Mouse (Mus musculus) cerebellum, postnatal 36 days (tissue): ENCODE measurements around the gene Cytip.
A peak's percentile ranks its signal among the peaks of the same experiment; 100 is the strongest.
"Not testable (repeated sequence)": the region's sequence is repeated elsewhere in the genome, so short reads cannot be mapped to it uniquely, and the experiment has no call there.

Experiments
- DNase-seq, 2 experiments: peaks; one replicate each; pipeline ENCODE4 v3.0.0; 2021 to 2022; ENCODE audit warnings: mixed read lengths in 2 of 2

The Cytip gene

GRCm38 (mm10) chr2:58160541-58161307, 34.6 kb downstream of the Cytip start:
- no peak for DNase-seq

GRCm38 (mm10) chr2:58159880-58160279, 35.5 kb downstream of the Cytip start:
- no peak for DNase-seq

DNA sequence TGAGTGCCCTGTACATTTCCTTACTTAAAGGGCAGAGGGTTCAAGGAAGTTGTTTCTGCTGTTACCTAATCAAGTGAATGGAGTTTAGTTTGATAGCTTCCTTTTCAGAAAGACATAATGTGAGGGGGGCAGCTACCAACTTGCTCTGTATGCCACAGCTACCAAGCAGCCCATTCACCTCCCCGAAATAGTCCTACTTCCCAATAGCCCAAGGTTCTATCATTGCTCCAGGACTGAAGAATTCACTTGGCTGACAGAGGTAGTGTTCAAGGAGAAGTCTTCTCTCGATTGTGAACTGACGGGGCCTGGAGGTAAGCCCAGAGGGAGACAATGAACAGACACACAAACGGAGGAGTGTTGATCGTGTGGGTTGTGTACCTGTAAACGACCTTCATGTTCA, 36.2 kb downstream of the Cytip start:
- no peak for DNase-seq

DNA sequence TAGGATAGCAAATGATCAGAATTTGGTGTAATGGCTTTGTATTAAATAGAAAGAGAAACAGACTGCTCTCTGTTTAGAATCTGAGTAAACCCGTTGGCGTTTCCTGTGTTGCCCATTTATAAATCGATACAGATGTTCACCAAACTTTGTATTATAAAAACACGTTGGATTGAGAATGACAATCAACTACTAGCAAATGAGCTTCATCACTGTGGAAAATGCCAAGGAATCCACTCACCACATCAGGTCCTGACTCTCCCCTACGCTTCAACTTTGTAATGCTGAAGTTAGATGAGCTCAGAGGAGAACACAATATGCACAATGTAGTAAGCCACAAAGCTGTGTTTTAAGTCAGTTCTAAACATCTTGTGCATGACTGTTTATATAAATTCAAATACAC, 36.8 kb downstream of the Cytip start:
- no peak for DNase-seq

- DNase-seq, result no peak
These were observed 37.2 kb downstream of the Cytip start for GRCm38 (mm10) chr2:58158107-58158506.

DNA sequence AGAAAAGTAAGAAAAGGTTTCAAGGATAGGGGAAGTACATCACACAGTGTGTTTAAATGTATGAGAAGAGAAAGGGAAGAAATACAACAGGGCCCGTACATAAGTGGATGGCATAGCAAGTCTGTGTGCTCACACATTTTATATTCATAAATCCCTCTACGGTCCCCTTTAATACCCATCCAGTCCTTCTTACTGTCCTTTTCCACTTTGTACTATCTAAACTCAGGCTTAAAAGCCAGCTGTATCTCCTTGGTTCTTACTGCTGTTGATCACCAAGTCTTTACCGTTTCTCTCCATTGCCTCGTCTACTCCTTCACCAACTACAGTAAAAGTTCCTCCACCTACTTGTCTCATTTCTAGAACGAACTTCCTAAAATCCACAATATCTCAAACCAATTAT, 37.9 kb downstream of the Cytip start:
- no peak for DNase-seq

GRCm38 (mm10) chr2:58156495-58157392, 38.6 kb downstream of the Cytip start:
- DNase-seq, result no peak

- DNase-seq, result no peak
These were observed 39.3 kb downstream of the Cytip start for GRCm38 (mm10) chr2:58156108-58156415.

GRCm38 (mm10) chr2:58155271-58156107, 39.8 kb downstream of the Cytip start:
- DNase-seq, result no peak

DNA sequence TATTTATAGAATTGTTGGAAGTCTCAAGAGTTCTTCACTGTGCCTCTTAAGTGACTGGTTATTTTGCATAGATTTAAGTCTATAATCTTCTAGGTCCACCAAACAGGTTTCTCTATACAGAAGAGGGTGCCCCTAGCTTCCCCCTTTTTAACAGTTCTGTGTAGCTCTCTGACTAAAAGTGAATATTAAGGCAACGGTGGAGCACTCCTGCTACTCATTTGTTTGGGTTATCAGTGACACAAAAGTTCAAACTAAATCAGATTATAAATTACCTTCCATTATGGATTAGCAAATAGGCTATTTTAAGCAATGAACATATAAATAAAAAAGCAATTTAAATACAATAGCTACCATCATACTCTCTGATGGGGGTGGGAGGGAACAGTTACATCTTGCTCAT, 40.8 kb downstream of the Cytip start:
- DNase-seq, result no peak

GRCm38 (mm10) chr2:58153742-58154141, 41.6 kb downstream of the Cytip start:
- DNase-seq, result no peak

GRCm38 (mm10) chr2:58149983-58150405, 45.3 kb downstream of the Cytip start:
- DNase-seq, result no peak

GRCm38 (mm10) chr2:58146572-58146971, 48.8 kb downstream of the Cytip start:
- no peak for DNase-seq

DNA sequence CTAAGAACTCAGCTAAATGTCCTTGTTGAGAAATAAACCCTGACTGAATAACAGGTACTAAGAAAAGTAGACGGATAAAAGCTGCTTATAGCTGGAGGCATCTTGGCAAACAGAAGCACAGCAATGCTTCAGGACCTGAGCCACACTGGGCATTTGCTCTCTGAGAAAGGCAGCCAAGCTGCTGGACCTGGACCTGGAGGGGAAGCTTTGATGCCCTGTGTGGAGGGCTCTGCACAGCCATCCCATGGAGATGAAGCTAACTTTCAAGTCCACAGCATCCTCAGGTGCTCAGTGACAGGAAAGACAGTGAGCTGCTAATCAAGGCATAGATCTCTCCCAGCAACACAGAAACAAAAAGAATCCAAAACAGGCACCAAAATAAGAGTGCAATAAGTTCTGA, 54.8 kb downstream of the Cytip start:
- DNase-seq, result peak; percentile 63 to 68

DNA sequence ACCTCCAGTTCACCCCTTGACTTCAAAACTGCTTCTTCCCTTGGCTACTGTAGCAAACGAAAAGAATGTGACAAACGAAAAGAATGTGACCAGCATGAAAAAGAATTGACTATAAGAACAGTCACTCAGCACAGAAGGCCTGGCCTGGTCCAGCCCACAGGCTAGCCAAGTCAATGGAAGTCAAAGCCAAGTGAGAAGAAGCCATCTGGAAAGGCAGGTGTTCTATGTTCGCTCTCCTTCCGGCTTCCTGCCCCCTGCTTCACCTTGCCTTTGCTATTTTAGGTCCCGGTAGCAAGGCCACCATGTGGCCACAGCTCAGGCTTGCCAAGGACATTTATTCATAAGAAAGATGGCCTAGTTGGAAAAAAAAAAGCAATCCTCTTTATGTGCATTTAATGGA, 56.7 kb downstream of the Cytip start:
- peak; percentile 87 to 93 for DNase-seq

DNA sequence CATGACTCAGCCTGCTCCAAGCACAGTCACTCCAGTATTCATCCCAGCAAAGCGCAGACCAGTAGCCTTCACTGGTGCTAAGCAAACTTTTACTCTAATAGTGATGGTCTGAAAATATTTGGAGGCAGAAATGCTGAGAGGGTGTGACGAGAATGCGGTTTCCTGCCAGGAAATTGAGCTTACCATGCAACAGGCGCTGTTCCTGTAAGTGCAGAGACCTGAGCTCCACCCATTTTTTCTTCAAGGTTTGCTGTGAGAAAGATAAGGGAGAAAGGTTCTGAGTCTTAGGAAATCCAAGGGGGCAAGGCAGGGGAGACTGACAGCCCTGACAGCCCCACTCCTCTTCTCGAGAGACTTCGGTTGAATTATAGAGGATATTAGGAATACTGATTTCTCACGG, 57.7 kb downstream of the Cytip start:
- no peak for DNase-seq

DNA sequence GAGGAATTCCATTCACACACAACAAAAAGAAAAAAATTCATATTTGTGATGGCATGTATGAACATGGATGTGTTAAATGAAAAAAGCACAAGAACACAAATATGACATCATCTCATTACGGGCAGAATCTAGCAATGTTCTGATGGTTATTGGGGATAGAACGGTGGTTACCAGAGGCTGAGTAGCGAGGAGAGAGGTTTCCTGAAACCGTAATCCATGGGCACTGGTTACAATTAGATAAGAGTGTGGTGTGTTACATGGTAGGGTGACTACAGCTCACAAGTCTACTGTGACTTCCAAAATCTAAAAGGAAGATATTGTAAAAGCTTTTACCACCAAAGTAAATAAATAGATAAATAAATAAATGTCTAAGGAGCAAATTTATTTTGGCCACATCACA, 58.8 kb downstream of the Cytip start:
- DNase-seq, result no peak

DNA sequence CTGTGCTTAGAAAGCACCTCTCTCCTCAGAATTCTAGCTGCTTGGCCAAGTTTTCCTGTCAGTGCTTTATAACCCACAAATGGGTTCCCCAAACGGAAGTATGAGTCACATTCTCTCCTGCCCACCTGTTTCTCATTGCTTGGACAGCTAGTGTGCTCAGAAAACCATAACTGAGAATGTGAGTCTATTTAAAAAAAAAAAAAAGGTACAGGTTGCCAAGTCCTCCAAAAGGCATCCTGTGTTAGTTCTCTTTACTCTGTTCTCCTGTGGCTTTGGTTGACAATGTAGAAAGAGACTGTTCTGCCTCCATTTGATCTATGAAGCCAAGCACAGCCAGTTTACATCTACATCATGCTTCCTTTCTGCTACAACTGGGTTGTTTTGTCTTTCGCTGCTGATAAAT, 60.3 kb downstream of the Cytip start:
- peak; percentile 36 to 63 for DNase-seq

GRCm38 (mm10) chr2:58132597-58132996, 62.7 kb downstream of the Cytip start:
- DNase-seq, result no peak

GRCm38 (mm10) chr2:58129903-58130302, 65.4 kb downstream of the Cytip start:
- no peak for DNase-seq

GRCm38 (mm10) chr2:58111105-58111504, 84.2 kb downstream of the Cytip start:
- no peak for DNase-seq

GRCm38 (mm10) chr2:58107887-58108286, 87.4 kb downstream of the Cytip start:
- DNase-seq, result not testable (repeated sequence)

GRCm38 (mm10) chr2:58107046-58107445, 88.3 kb downstream of the Cytip start:
- no peak for DNase-seq
